Mouse (Mus musculus) hematopoietic stem cell, adult 5-6 weeks (primary cell): ENCODE measurements at regions not wholly inside any gene's neighbourhood (a gene's known extent, or its start where the extent isn't known, plus 50 kb on each side); places are given as distances from the start of the nearest gene placed in this dataset.

Experiments used
- ATAC-seq, 2 experiments: fragments of 125-278 bp in 1 of 2; replicated peaks in 1 of 2; 2 replicates each; pipeline ENCODE4 v1.8.0; 2016 to 2017; ENCODE audit warnings: inconsistent platforms in 2 of 2, mild to moderate bottlenecking in 2 of 2, moderate number of reproducible peaks in 2 of 2, low read depth in 1 of 2, moderate TSS enrichment in 1 of 2; ENCODE audit not compliant: low FRiP score in 2 of 2, poor library complexity in 2 of 2, severe bottlenecking in 2 of 2, insufficient read depth in 1 of 2, low TSS enrichment in 1 of 2

DNA sequence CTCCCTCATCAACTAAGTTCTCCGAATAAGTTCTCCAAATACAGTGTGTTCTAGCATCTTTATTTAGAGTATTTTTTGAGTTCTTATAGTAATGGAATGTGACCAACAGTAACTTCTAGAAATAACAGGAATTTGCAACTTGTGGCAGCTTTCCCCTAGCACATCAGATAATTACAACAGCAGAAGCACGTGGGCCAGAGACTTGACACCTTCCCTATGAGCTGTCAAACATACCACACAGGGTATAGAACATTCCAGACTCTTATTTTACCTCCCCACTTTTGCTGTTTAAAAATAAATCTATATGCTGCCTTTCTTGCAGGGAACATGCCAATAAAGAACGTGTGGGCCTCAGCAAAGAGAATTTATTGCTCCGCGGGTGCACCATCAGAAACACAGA lies 77.4 kb upstream of the Commd8 start:
- no peak for ATAC-seq

DNA sequence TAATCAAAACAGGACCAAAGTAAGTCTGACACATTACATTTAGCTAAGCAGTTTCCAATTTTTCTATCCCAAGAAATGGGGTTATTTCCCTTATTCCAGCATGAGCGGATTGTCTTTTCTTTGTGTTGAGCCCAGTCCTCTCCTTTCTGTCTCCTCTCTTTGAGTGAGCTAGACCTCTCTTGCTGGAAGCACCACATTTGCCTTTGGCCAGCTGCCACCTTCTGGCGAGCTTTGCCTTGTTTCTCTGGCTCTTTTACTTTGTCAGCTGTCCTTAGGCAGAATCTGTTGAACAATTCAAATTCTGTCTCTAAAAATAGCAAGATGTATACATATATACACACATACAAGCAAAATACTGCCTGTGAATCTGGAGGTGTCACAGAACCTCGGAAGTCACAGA lies 76.1 kb upstream of the Commd8 start:
- ATAC-seq = no peak

DNA sequence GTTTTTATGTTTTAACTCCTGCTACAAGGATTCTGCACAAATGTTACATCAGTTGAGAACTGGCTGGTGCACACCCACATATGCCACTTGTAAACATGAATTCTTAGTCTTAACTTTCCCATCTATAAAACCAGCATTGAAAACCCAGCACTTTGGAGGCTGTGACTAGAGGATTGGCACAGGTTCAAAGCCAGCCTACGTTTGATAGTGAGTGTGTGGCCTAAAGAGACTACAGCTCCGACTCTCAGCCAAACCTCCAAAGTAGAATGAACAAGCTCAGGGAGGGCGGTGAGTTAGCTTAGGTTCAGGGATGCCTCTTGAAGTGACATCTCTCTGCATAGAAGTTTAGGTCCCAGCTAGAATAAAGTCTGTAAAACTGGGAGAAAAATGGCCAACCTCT lies 75.0 kb upstream of the Commd8 start:
- no peak for ATAC-seq

DNA sequence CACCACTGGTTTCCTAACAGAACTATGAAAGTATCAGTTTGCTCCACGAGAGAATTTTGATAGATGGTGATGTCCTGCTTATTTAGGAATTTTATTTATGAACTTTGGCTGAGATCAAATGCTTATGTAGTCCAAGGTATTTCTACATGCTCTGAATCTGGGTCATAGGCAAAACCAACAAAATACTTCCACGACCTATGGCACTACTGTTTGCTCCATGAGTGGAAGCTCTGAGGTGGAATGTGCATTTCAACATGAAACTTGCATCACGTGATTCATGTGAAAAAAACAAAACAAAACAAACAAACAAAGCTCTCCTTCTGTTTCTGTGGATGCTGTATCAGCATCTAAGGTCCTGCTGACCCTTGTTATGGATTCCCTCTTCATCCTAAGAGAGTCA lies 73.5 kb upstream of the Commd8 start:
- no peak for ATAC-seq

DNA sequence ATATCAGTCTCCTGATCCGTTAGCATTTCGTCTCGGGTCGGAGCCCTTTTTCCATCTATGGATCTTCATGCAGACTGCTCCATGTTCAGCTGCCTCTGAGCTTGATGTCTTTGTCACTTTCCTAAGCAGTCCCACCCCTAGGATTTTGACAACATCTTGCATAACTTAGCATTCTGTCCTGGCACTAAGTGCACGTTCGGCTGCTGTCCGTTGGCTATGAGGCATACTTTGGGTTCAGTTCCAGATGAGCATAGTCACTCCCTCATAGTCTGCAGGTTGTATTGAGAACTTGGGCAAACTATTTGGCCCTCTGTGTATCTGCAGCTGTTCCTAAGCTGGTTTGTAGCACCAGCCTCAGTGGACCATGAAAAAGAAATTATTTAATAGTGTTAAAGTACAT lies 72.3 kb upstream of the Commd8 start:
- ATAC-seq = no peak

DNA sequence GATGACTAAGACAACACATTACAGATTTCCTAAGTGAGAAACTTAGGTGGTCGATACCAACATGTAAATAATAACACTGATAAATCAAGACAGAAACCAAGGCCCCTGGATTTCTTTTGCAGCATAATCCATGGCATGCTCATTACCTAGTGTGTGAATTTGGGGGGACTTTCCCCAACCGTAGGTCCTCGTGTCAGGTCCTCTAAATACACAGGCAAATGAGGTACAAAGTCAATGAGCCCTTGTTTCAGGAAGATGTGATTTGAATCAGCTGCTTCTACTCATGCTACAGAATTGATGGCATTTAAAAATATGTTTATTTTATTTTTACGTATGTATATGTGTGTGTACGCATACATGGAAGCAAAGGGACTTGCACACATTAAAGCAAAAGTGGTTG lies 59.0 kb upstream of the Commd8 start:
- ATAC-seq = no peak

DNA sequence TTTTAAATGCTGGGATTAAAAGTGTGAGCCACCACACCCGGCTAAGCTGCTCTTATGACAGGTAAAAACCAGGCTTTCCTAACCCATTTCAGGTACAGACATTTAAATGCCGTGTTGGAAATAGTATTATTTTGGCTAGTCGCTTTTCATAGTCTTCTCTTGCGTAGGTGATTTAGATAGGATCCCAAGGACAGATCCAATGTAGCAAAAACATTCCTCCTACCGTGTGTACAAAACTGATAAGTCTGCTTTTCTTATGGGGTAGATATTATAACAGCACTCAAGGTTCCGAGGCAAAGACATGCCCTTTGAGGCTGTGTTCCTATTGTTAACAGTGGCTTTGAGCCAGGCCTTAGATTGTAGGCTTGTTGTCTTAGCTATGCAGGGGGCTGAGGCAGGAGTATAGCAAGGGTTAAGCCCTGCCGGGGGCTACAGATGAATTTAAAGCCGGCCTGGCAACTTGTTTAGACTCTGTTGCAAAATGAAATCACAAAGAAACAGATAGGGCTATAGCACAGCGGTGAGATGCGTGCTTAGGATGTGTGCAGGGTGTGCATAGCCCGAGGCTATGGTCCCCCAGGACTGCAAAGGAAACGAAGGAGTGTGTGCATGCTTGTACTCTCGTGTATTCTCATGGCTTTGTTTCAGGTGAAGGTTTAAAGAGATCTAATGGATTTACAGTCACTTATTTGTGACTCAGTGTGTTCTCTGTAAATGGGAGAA lies 57.7 kb upstream of the Commd8 start:
- ATAC-seq = peak in 1 of 2 experiments; percentile 11; a peak in 1 of 4 replicates

DNA sequence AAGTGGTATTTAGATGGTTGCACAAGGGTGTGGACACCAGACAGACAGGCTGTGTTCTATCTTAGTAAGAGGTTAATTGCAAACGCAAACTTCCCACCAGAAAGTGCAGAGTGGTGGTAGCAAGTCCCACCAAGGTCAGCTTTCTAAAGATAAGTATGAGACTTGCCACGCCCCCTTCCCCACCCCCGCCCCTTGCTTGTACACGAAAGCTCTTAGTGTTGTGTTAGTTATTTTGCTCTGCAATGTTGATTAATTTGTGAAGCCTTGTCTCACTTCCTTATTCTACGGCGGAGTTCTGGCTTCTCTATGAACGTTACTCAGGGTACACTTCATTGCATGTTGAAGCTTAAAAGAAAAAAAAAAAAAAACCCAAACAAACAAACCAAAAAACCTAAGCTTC lies 57.1 kb upstream of the Commd8 start:
- ATAC-seq = peak; percentile 40 to 60; a peak in 3 of 4 replicates

DNA sequence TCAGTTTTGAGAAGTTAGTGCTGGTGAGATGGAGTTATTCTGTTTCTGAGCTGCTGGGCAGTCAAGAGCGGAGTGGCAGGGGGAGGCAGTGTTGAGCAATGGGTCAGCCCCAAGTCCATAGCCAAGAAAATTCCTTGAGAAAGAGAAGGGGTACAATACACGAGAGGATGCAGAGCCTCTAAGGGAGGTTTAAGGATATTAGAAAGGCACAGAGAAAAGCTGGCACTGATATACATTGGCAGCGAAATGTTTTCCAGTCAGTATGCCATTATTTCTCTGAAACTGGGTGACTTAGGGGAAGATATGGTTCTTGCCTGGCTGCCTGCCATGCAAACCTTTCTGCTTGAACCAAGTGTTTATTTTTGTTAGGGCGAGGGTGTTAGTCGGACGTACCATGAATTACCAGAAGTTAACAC lies 56.6 kb upstream of the Commd8 start:
- no peak; a peak in 1 of 4 replicates for ATAC-seq

DNA sequence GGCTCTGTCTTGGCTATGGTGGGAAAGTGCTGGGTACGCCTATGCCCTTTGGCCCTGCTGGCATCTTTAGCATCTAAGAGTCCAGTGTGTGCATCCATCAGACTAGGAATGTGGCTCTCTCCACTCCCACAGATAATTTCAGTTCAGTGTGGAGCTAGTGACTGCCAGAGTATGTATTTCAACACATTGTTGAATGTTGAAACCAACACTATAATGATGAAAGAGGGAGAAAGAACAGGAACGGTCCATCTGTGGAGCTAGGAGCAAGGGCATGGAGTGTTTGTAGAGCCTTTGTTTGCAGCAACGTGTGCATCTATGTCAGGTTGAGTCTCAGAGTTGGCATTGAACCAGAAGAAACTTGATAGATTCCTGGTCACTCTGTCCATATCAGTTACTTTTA lies 54.9 kb upstream of the Commd8 start:
- no peak; a peak in 1 of 4 replicates for ATAC-seq

DNA sequence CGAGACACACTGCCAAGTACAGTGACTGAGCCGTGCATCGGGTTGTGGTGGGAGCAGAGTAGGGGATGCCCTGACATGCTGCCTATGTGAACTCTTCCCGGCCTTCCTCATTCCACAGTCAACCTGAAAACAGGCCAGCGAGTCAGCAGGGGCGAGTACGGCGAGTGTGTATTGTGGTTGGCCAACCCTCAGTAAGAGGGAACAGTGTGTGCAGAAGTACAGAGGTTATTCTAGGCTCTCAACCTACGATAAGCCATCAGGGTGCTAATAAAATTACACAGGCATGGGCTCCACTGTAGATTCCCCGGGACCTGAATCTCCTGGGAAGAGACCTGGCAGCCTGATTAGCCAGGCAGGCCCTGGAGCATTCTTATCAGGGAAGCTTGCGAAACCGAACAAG lies 51.7 kb upstream of the Commd8 start:
- ATAC-seq = peak; percentile 84 to 89

DNA sequence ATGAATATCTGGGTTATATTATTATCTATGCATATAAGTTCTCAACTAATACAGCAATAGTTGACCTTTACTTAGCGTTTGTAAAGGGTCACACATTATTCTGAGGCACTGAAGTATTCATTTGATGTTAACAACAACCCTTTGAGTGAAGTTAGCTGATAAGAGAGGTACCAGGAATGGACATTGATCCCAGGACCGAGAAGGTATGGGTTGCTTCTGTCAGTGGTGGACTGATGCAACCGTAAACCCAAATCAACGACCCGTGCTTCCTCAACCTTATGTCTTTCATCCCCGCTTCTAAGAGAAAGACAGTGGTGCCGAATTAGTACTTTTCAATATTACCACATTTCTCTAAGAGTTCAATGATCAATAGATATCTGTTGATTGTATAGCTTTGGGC lies 51.3 kb upstream of the Commd8 start:
- ATAC-seq = no peak
